Mouse (Mus musculus) megakaryocyte, embryonic 14.5 days (primary cell): ENCODE measurements around the gene Hist1h1e. TPM values are rescaled to one million over a fixed set of nuclear protein-coding genes. Genes with fewer than 3 reads are reported as not detected.
A peak's percentile ranks its signal among the peaks of the same experiment; 100 is the strongest.
"Not testable (repeated sequence)": the region's sequence is repeated elsewhere in the genome, so short reads cannot be mapped to it uniquely, and the experiment has no call there.

Experiments used
- H3K27me3 ChIP-seq: replicated peaks from 2 replicates; pipeline ENCODE3; 2012; ENCODE audit warnings: inconsistent platforms
- H3K36me3 ChIP-seq: replicated peaks from 2 replicates; pipeline ENCODE3; 2012; ENCODE audit warnings: low read length, inconsistent platforms, mixed read lengths
- H3K4me1 ChIP-seq: 2 replicates; pipeline ENCODE4 v1.6.1; 2012; ENCODE audit warnings: inconsistent platforms
- H3K4me3 ChIP-seq: replicated peaks from 2 replicates; pipeline ENCODE3; 2012; ENCODE audit warnings: moderate library complexity, mild to moderate bottlenecking, inconsistent platforms
- H3K9me3 ChIP-seq: 2 replicates; pipeline ENCODE4 v1.6.1; 2012; ENCODE audit warnings: inconsistent platforms
- FLI1 ChIP-seq: IDR thresholded peaks from 2 replicates; pipeline ENCODE4 v1.6.1; 2012; ENCODE audit warnings: low read length, inconsistent platforms, mixed read lengths
- GATA1 ChIP-seq: IDR thresholded peaks from 3 replicates; pipeline ENCODE4 v1.6.1; 2012; ENCODE audit warnings: mixed read lengths, low read length, inconsistent platforms, borderline replicate concordance
- polyA plus RNA-seq: library from polyadenylated mRNA; stranded (reverse); fragments of >175 nt; gene quantifications from 2 replicates; pipeline ENCODE4 v1.2.3, GENCODE M21; 2012; ENCODE audit warnings: low replicate concordance; ENCODE audit not compliant: insufficient read depth

Gene Hist1h1e
- 4.7 and 22.2 TPM in 2 replicates for polyA plus RNA-seq

DNA sequence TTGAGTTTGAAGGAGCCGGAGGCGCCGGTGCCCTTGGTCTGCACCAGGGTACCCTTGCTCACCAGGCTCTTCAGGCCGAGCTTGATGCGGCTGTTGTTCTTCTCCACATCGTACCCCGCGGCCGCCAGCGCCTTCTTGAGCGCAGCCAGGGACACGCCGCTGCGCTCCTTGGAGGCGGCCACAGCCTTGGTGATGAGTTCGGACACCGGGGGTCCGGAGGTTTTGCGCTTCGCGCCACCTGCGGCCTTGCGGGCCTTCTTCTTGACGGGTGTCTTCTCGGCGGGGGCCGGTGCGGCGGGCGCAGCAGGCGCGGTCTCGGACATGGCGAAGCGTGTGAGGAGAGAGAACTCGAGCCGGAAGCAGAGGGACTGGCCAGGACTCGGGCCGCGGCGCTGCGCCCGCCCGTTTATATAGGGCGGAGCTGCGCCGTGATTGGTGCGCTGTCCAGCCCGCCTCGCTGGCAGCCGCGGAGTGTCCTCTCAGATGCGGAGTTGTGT lies at the start of gene Hist1h1e:
Hist1h1e (minus strand) TSS at position 384 of the 497 bp plus-strand sequence.
- H3K4me1 ChIP-seq: peaks cover 32% of the 10 kb centered on the region
- not testable (repeated sequence) for H3K27me3 ChIP-seq, H3K36me3 ChIP-seq, H3K9me3 ChIP-seq
- peak within 1 kb of the TSS; percentile 92 for H3K4me3 ChIP-seq

DNA sequence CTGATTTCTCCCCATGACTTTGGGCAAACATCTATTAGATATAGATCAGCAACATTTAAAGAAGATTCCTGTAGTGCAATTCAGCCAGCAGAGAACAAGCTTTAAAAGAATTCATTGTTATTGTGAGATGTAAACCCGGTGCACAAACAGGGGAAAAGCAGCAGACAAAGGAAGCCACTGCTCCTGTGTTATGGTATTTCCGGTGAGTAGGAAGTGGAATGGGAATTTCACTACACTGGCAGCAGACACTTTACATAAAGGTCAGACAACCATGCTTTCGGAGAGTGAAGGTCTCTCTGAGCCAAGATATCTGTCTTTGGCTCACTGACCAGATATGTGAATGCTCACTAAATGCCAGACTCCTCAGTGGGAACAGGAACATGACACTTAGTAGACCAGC lies 40.2 kb upstream of the Hist1h1e start:
- Histone ChIP-seq H3K36me3 (no peaks in the 10 kb centered on the region), H3K27me3 (peaks cover 2% of the 10 kb centered on the region), H3K4me3 (no peak overlapping the region), H3K9me3 (peaks cover 5% of the 10 kb centered on the region), H3K4me1 (peaks cover 14% of the 10 kb centered on the region)
- no peak for TF ChIP-seq GATA1
- TF ChIP-seq FLI1: no peak

DNA sequence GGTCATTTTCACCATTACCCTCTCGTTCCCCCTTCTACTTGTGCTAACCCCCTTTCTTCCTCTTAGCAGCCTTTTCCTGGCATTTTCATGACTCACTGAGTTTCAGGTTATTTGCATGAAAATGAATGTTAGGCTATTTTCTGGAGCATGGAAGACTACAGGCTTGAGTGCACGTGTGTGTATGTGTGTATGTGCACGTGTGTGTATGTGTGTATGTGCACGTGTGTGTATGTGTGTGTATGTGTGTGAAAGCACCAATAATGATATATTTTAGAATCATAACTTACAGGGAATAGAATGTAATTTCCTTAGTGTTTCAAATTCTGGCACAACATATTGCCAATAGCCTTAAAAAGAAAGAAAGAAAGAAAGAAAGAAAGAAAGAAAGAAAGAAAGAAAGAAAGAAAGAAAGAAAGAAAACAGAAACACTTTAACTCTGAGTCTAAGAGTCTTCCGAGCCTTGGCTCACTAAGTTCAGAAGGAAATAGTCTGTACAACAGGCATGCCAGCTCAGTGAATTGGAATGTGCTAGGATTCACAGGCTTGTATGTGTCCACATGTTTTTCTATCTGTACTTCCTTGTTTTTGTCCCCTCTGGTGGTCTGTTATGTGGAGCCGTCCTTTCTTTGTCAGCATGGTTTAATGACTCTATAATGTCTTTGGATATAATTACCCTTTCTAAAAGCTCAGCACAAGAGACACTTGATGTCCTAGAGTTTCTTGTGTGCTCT lies 37.4 kb upstream of the Hist1h1e start:
- Histone ChIP-seq H3K4me1 (peaks cover 14% of the 10 kb centered on the region), H3K36me3 (no peaks in the 10 kb centered on the region), H3K9me3 (no peaks in the 10 kb centered on the region), H3K4me3 (no peak overlapping the region), H3K27me3 (peaks cover 2% of the 10 kb centered on the region)
- TF ChIP-seq FLI1 (no peak), GATA1 (no peak)

DNA sequence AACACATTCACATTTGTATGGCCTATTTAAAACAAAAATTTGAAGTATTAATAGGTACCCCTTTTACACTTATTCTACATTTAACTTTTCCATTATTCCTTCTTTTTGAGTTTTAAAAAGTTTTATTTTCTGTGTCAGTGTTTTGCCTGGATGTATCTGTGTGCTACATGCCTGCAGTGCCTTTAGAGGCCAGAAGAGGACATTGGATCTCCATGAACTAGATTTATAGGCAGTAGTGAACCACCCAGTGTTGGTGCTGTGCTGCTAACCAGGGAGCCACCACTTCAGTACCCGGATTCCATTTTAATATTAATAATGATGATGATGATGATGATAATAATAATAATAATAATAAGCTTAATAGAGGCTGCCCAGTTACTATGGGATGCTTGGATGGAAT lies 8.3 kb upstream of the Hist1h1e start:
- H3K4me1 ChIP-seq: peaks cover 12% of the 10 kb centered on the region
- no peak for TF ChIP-seq FLI1
- TF ChIP-seq GATA1: no peak
- no peak overlapping the region for H3K4me3 ChIP-seq
- no peaks in the 10 kb centered on the region for H3K27me3 ChIP-seq
- H3K9me3 ChIP-seq: no peaks in the 10 kb centered on the region
- no peaks in the 10 kb centered on the region for H3K36me3 ChIP-seq

DNA sequence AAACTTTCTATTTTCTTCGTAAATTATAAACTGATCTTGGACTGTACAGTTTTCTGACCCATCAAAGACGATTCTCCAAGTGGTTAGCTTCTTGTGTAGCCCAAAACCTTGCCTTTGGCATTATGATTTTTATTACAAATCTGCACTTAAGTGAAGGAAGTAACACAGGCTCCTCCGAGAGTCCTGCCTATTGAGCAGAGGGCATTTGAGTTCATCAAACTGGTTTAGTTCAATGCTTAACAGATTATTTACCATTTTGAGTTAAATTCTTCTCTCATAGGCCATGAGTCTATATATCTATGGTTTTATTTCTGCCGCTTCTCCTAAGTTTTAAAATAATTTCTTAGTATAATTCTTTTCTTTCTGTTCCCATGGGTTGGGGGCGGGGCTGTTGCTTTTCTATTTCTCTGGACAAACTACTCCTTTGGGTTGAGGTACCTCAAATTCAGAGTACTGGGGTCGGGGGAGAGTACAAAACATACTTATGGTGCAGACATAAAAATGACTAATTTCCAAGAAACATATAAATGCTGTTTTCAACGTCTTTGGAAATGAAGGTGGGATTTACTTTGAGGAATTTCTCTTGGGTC lies 598 bp upstream of the Hist1h1e start:
- no peak for TF ChIP-seq FLI1
- TF ChIP-seq GATA1: no peak
- Histone ChIP-seq H3K4me3 (peak overlapping the region; percentile 90), H3K27me3 (no peaks in the 10 kb centered on the region), H3K9me3 (no peaks in the 10 kb centered on the region), H3K4me1 (peaks cover 32% of the 10 kb centered on the region), H3K36me3 (no peaks in the 10 kb centered on the region)

DNA sequence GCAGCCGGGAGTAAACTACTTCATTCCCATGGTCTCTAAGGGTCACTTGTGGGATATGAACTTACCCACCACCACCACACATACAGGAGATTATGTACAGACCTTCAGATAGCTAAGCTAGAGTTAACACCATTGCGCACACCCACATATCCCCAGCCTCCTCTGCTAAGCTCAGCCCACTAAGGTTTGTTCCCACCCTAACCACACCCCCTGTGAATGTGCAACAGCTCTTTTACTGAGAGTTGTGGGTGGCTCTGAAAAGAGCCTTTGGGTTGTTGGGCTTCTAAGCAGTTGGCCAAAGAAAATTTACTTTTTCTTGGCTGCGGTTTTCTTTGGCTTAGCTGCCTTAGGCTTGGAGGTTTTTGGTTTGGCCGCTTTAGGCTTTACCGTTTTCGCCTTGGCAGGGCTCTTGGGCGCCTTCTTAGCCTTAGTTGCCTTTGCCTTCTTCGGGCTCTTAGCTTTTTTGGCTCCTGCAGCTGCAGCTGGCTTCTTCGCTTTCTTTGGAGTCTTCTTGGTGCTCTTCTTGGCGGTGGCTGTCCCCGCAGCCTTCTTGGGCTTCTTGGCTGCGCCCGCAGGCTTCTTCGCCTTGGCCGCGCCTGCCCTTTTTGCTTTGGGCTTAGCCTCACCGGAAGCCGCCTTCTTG lies 705 bp downstream of the Hist1h1e start:
- Histone ChIP-seq H3K4me3 (peak overlapping the region; percentile 92), H3K4me1 (peaks cover 32% of the 10 kb centered on the region), H3K27me3 (no peaks in the 10 kb centered on the region), H3K9me3 (no peaks in the 10 kb centered on the region), H3K36me3 (no peaks in the 10 kb centered on the region)
- TF ChIP-seq FLI1: no peak

DNA sequence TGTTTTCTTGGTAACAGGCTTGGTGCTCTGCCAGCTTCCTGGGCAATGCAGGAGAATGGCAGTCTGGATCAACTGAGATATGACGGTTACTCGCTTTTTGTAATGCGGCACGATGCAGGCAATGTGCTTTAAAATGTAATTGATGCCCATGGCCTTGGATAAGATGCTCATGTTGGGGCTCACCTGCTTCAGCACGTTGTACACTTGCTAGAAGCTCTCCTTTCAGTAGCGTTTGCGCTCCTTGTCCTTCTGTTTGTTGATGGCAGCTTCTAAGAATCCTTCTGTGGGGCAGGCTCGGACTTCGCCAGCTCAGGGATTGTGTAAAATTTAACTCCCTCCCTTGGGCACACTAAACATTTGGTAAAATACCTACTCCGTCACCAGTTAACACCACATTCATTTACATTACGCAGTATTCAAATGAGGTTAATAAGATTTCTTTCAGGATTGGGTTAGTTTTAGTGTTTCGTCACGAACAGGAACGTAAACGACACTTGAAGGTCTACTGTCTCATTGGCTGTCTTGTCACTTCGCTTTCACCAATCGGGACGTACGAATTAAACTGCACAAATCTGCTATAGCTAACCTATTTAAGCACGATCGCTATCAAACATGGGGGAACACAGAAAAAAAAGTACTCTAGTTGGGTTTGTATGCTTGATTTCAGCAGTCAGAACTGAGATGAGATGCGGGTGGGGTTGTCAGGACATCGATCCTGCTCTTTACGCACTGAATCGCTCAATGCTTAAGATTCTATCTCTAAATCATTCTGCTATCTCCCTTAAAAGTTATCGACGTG lies 1.4 kb downstream of the Hist1h1e start, which contains the start of gene Hist1h2be:
Hist1h2be (minus strand) TSS at position 392 of the 799 bp plus-strand sequence.
- Histone ChIP-seq H3K4me3 (peak within 1 kb of the TSS; percentile 92), H3K4me1 (peaks cover 32% of the 10 kb centered on the region), H3K9me3 (no peaks in the 10 kb centered on the region), H3K36me3 (no peaks in the 10 kb centered on the region), H3K27me3 (no peaks in the 10 kb centered on the region)
- TF ChIP-seq GATA1 (no peak), FLI1 (no peak)

DNA sequence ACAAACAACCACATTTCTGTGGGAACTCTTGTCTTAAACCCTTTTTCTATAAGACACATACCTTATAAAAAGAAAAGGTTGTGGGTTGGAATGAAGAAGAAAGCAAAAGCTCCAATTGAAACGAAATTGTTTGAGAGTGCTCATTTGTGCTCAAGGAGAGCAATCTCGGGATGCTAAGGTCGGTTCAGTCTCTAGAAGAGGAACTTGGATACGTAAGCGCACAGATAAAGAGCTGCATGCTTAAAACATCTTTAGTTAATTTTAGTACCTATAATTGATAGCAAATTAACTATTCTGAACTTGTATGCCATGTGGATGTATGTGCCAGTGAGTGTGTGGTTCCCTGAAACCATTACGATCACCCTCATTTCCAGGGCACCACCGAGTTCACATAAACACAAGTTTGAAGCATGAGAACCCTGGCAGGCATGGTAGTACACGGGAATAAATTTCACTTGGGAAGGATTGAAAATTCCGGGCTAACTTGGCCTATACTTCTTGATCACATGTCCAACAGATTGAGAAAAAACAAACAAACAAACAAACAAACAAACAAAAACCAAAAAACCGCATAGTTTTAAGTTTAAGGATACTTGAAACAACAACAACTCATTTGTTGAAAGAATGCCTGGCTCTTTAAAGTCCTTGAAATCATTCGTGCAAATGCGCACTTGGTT lies 2.2 kb downstream of the Hist1h1e start:
- Histone ChIP-seq H3K4me1 (peaks cover 32% of the 10 kb centered on the region), H3K4me3 (peak overlapping the region; percentile 92), H3K36me3 (no peaks in the 10 kb centered on the region), H3K9me3 (no peaks in the 10 kb centered on the region), H3K27me3 (no peaks in the 10 kb centered on the region)
- TF ChIP-seq FLI1: no peak
- no peak for TF ChIP-seq GATA1

DNA sequence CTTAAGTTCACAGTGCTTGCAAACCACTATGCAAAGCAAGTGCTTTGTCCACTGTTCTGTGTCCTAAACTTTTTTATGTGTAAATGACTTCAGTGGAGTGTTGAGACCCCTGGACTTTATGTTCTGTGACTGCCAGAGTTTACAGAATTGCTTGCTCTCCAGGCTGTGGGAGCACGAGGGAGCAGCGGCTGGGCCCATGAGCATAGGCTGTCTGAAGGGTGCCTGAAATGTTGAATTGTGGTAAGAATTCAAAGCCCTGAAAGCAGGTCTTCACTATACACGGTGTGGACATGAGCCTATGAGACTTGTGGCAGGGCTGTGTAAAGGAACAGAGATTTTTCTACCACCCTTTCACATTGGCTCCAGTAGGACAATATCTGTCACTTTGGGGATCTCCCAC lies 10.7 kb downstream of the Hist1h1e start:
- Histone ChIP-seq H3K4me3 (no peak overlapping the region), H3K9me3 (no peaks in the 10 kb centered on the region), H3K36me3 (peaks cover 5% of the 10 kb centered on the region), H3K4me1 (peaks cover 16% of the 10 kb centered on the region), H3K27me3 (no peaks in the 10 kb centered on the region)
- no peak for TF ChIP-seq FLI1
- TF ChIP-seq GATA1: no peak
